Mouse (Mus musculus) intestine, embryonic 15.5 days (tissue): Measurements from ENCODE around the gene Scaf11. TPM values are rescaled to one million over a fixed set of nuclear protein-coding genes. Genes with fewer than 3 reads are reported as not detected.
"Not testable (repeated sequence)": the region's sequence is repeated elsewhere in the genome, so short reads cannot be mapped to it uniquely, and the experiment has no call there.

Experiments
- ATAC-seq: fragments of 200-750 bp; cut with Nextera tagmentation; 2 replicates; pipeline ENCODE4 v1.8.0; 2017; ENCODE audit warnings: moderate TSS enrichment, moderate library complexity
- H3K27ac ChIP-seq: fragments of 300-500 bp; sonication (generic); 2 replicates; pipeline ENCODE4 v1.5.1; 2015; ENCODE audit warnings: mild to moderate bottlenecking, inconsistent platforms
- H3K27me3 ChIP-seq: fragments of 300-500 bp; sonication (generic); replicated peaks from 2 replicates; pipeline ENCODE4 v1.6.1; 2015; ENCODE audit warnings: inconsistent platforms
- H3K36me3 ChIP-seq: fragments of 300-500 bp; sonication (generic); 2 replicates; pipeline ENCODE4 v1.6.1; 2015; ENCODE audit warnings: inconsistent platforms
- H3K4me1 ChIP-seq: fragments of 300-500 bp; sonication (generic); replicated peaks from 2 replicates; pipeline ENCODE4 v1.6.1; 2015; ENCODE audit warnings: inconsistent platforms
- H3K4me2 ChIP-seq: fragments of 300-500 bp; sonication (generic); replicated peaks from 2 replicates; pipeline ENCODE4 v1.6.1; 2015; ENCODE audit warnings: mild to moderate bottlenecking, inconsistent platforms
- H3K4me3 ChIP-seq: fragments of 300-500 bp; sonication (generic); replicated peaks from 2 replicates; pipeline ENCODE4 v1.5.1; 2015; ENCODE audit warnings: inconsistent platforms
- H3K9ac ChIP-seq: fragments of 300-500 bp; sonication (generic); 2 replicates; pipeline ENCODE4 v1.6.1; 2015; ENCODE audit warnings: inconsistent platforms
- H3K9me3 ChIP-seq: fragments of 300-500 bp; sonication (generic); 2 replicates; pipeline ENCODE4 v1.6.1; 2016; ENCODE audit warnings: inconsistent platforms
- WGBS: fragments of 180-500 bp; shearing (Covaris S2); methylation state at CpG from one replicate; pipeline ENCODE4 v1.1.7; 2015; 5-methylcytosine and 5-hydroxymethylcytosine counted together
- polyA plus RNA-seq: library from polyadenylated mRNA; unstranded; fragments of >200 nt; fragmentation: Nextera tagmentation; extraction: Ambion mirVana; gene quantifications from 2 replicates; pipeline ENCODE4 v1.2.1, GENCODE M21; 2015

Gene Scaf11
- polyA plus RNA-seq, 1 experiment from 2014 or later, result 102 TPM

- H3K4me1 ChIP-seq, result peaks cover 13% of the 10 kb centered on the region; the same call in 1 of the 2 replicates
- H3K36me3 ChIP-seq, result no peaks in the 10 kb centered on the region
- peak; percentile 21 for ATAC-seq
- no peaks in the 10 kb centered on the region for H3K9me3 ChIP-seq
- no peaks in the 10 kb centered on the region for H3K27me3 ChIP-seq
- H3K9ac ChIP-seq, result peak overlapping the region; percentile 89
- peak overlapping the region; percentile 90 for H3K4me2 ChIP-seq
- peak overlapping the region; percentile 94 for H3K4me3 ChIP-seq
- peak overlapping the region; percentile 96 for H3K27ac ChIP-seq
- WGBS, result 8% methylated on average over 22 of the region's 22 CpGs
These were observed 1.2 kb upstream of the Scaf11 start for GRCm38 (mm10) chr15:96461541-96462512.

- ATAC-seq, result no peak
- Histone ChIP-seq H3K36me3 (no peaks in the 10 kb centered on the region), H3K9me3 (no peaks in the 10 kb centered on the region), H3K4me2 (peak overlapping the region; percentile 59; the same call in 1 of the 2 replicates), H3K27ac (peak overlapping the region; percentile 100), H3K27me3 (no peaks in the 10 kb centered on the region), H3K4me3 (peak overlapping the region; percentile 94), H3K4me1 (peaks cover 17% of the 10 kb centered on the region; the same call in 1 of the 2 replicates), H3K9ac (peak overlapping the region; percentile 98)
- WGBS, result 0% methylated on average over 47 of the region's 50 CpGs
These were observed 253 bp downstream of the Scaf11 start for GRCm38 (mm10) chr15:96460451-96460729.

GRCm38 (mm10) chr15:96459741-96460450 is 747 bp downstream of the Scaf11 start:
- peak; percentile 52 for ATAC-seq
- H3K4me2 ChIP-seq, result peak overlapping the region; percentile 59
- peak overlapping the region; percentile 100 for H3K27ac ChIP-seq
- H3K4me1 ChIP-seq, result peaks cover 17% of the 10 kb centered on the region; the same call in 1 of the 2 replicates
- peak overlapping the region; percentile 98 for H3K9ac ChIP-seq
- under 1% methylated on average over 69 of the region's 71 CpGs for WGBS
- no peaks in the 10 kb centered on the region for H3K36me3 ChIP-seq
- no peaks in the 10 kb centered on the region for H3K27me3 ChIP-seq
- peak overlapping the region; percentile 94 for H3K4me3 ChIP-seq
- no peaks in the 10 kb centered on the region for H3K9me3 ChIP-seq

GRCm38 (mm10) chr15:96458273-96458672 is 2.4 kb downstream of the Scaf11 start:
- ATAC-seq, result no peak
- H3K4me1 ChIP-seq, result peaks cover 17% of the 10 kb centered on the region; the same call in 1 of the 2 replicates
- no peak overlapping the region for H3K27ac ChIP-seq
- 80% methylated on average over 3 of the region's 3 CpGs for WGBS
- H3K4me3 ChIP-seq, result no peak overlapping the region
- H3K36me3 ChIP-seq, result no peaks in the 10 kb centered on the region
- H3K9ac ChIP-seq, result no peak overlapping the region
- H3K27me3 ChIP-seq, result no peaks in the 10 kb centered on the region
- H3K9me3 ChIP-seq, result no peaks in the 10 kb centered on the region
- H3K4me2 ChIP-seq, result 0 out of 2 replicates have a peak overlapping the region, but pooled peaks have one; percentile 59

- Histone ChIP-seq H3K4me3 (no peak overlapping the region), H3K4me2 (no peak overlapping the region), H3K27me3 (no peaks in the 10 kb centered on the region), H3K9me3 (no peaks in the 10 kb centered on the region), H3K27ac (no peak overlapping the region), H3K4me1 (peaks cover 14% of the 10 kb centered on the region; the same call in 1 of the 2 replicates), H3K36me3 (no peaks in the 10 kb centered on the region), H3K9ac (no peak overlapping the region)
- WGBS, result 51% methylated on average over 3 of the region's 3 CpGs
- no peak for ATAC-seq
These were observed 3.3 kb downstream of the Scaf11 start for GRCm38 (mm10) chr15:96457338-96457664.

GRCm38 (mm10) chr15:96456651-96457337 is 3.8 kb downstream of the Scaf11 start:
- no peaks in the 10 kb centered on the region for H3K9me3 ChIP-seq
- H3K4me1 ChIP-seq, result peaks cover 14% of the 10 kb centered on the region; the same call in 1 of the 2 replicates
- H3K4me2 ChIP-seq, result no peak overlapping the region
- H3K27ac ChIP-seq, result peak overlapping the region; percentile 19; the same call in 1 of the 2 replicates
- H3K4me3 ChIP-seq, result no peak overlapping the region
- no peak overlapping the region for H3K9ac ChIP-seq
- no peak for ATAC-seq
- peaks cover under 1% of the 10 kb centered on the region for H3K36me3 ChIP-seq
- no peaks in the 10 kb centered on the region for H3K27me3 ChIP-seq
- WGBS, result 61% methylated on average over 5 of the region's 5 CpGs

GRCm38 (mm10) chr15:96455595-96456214 is 4.9 kb downstream of the Scaf11 start:
- peaks cover 5% of the 10 kb centered on the region for H3K36me3 ChIP-seq
- peak; percentile 12 for ATAC-seq
- H3K27ac ChIP-seq, result peak overlapping the region; percentile 19; the same call in 1 of the 2 replicates
- H3K9me3 ChIP-seq, result no peaks in the 10 kb centered on the region
- H3K4me1 ChIP-seq, result peaks cover 14% of the 10 kb centered on the region; the same call in 1 of the 2 replicates
- peak overlapping the region; percentile 24 for H3K4me2 ChIP-seq
- H3K27me3 ChIP-seq, result no peaks in the 10 kb centered on the region
- no peak overlapping the region for H3K4me3 ChIP-seq
- H3K9ac ChIP-seq, result no peak overlapping the region
- WGBS, result 57% methylated on average over 4 of the region's 4 CpGs

- H3K27me3 ChIP-seq, result no peaks in the 10 kb centered on the region
- peaks cover 5% of the 10 kb centered on the region for H3K36me3 ChIP-seq
- WGBS, result 92% methylated on average over 1 of the region's 1 CpGs
- no peaks in the 10 kb centered on the region for H3K9me3 ChIP-seq
- no peak overlapping the region for H3K9ac ChIP-seq
- no peak for ATAC-seq
- H3K4me2 ChIP-seq, result no peak overlapping the region
- no peak overlapping the region for H3K4me3 ChIP-seq
- H3K4me1 ChIP-seq, result peaks cover 12% of the 10 kb centered on the region; the same call in 1 of the 2 replicates
- no peak overlapping the region for H3K27ac ChIP-seq
These were observed 7.3 kb downstream of the Scaf11 start for GRCm38 (mm10) chr15:96453346-96453745.

- Histone ChIP-seq H3K4me1 (no peaks in the 10 kb centered on the region), H3K4me2 (no peak overlapping the region), H3K27ac (no peak overlapping the region), H3K9ac (no peak overlapping the region), H3K9me3 (no peaks in the 10 kb centered on the region), H3K27me3 (no peaks in the 10 kb centered on the region), H3K4me3 (no peak overlapping the region), H3K36me3 (peaks cover 5% of the 10 kb centered on the region)
- peak; percentile 41 for ATAC-seq
- 90% methylated on average over 7 of the region's 7 CpGs for WGBS
These were observed 11.9 kb downstream of the Scaf11 start for GRCm38 (mm10) chr15:96448656-96449299.

- Histone ChIP-seq H3K9ac (no peak overlapping the region), H3K9me3 (no peaks in the 10 kb centered on the region), H3K4me3 (no peak overlapping the region), H3K27ac (no peak overlapping the region), H3K27me3 (no peaks in the 10 kb centered on the region), H3K4me2 (no peak overlapping the region), H3K4me1 (no peaks in the 10 kb centered on the region), H3K36me3 (peaks cover 7% of the 10 kb centered on the region)
- 88% methylated on average over 10 of the region's 10 CpGs for WGBS
- ATAC-seq, result no peak
These were observed 13.9 kb downstream of the Scaf11 start for GRCm38 (mm10) chr15:96446785-96447184.

- H3K4me1 ChIP-seq, H3K9ac ChIP-seq, H3K27ac ChIP-seq, H3K4me2 ChIP-seq, ATAC-seq, H3K4me3 ChIP-seq, H3K9me3 ChIP-seq, H3K36me3 ChIP-seq, H3K27me3 ChIP-seq: not testable (repeated sequence)
- WGBS, result 69% methylated on average over 6 of the region's 6 CpGs
These were observed 19.2 kb downstream of the Scaf11 start for GRCm38 (mm10) chr15:96441480-96441879.
